Mouse (Mus musculus) G1E (cell line): ENCODE data around the gene Igf2bp2.

Source experiments
- CTCF ChIP-seq: IDR thresholded peaks from 2 replicates; pipeline ENCODE4 v1.5.1; 2012; ENCODE audit warnings: low read depth, low read length, inconsistent platforms, mixed read lengths
- GATA1 ChIP-seq: IDR thresholded peaks from 2 replicates; pipeline ENCODE4 v1.6.1; 2012; ENCODE audit warnings: borderline replicate concordance, low read length, inconsistent platforms, mixed read lengths

GRCm38 (mm10) chr16:22071361-22071760 is 91.7 kb downstream of the Igf2bp2 start:
- TF ChIP-seq CTCF (no peak), GATA1 (no peak)
